Mouse (Mus musculus) cortical plate, adult 2 months (tissue): ENCODE data around the gene Smcr8.

ENCODE experiments used
- CTCF ChIP-seq: fragments of 200-500 bp; IDR thresholded peaks from 2 replicates; pipeline ENCODE4 v1.5.1; 2011; ENCODE audit warnings: mild to moderate bottlenecking, control low read depth, low read length; ENCODE audit not compliant: insufficient read depth; ENCODE audit errors: extremely low read depth
- POLR2A ChIP-seq: fragments of 200-500 bp; IDR thresholded peaks from 2 replicates; pipeline ENCODE4 v1.6.1; 2011; ENCODE audit warnings: mild to moderate bottlenecking, low read length, control low read depth; ENCODE audit not compliant: insufficient read depth; ENCODE audit errors: extremely low read depth

DNA sequence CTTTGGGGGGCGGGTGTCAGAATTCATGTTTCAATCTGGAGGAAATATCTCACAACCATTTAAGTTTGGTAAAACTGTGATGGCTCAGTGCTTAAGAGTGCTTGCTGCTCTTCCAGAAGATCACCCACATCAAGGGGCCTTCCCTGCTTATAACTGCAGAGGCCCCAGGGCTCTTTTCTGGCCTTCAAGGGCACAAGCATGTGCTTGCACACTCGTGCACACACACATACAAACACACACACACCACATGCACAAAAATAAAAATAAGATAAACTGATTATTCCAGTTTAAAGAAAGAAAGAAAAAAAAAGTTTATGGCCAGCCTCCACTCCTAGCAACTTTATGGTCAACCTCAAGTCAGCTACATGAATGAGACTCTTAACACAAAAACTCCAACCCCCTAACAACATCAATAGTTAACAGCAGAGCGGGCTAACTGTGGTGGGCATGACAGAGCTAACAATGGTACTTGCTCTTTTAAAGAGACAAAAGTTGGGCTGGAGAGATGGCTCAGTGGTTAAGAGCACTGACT is 3.1 kb upstream of the Smcr8 start:
- TF ChIP-seq POLR2A: no peak
- TF ChIP-seq CTCF: no peak
